Mouse (Mus musculus) liver, postnatal 0 days (tissue): ENCODE data around the gene Pced1b. TPM values are rescaled to one million over a fixed set of nuclear protein-coding genes. Genes with fewer than 3 reads are reported as not detected.

Experiments
- ATAC-seq: fragments of 200-750 bp; cut with Nextera tagmentation; 2 replicates; pipeline ENCODE4 v1.8.0; 2017; ENCODE audit warnings: mild to moderate bottlenecking, moderate library complexity
- DNase-seq: peaks from one replicate; pipeline ENCODE4 v3.0.0-alpha.2; 2016
- H3K27ac ChIP-seq: fragments of 300-500 bp; sonication (generic); 2 replicates; pipeline ENCODE4 v1.5.1; 2014; ENCODE audit warnings: antibody characterized with exemption, moderate library complexity, mild to moderate bottlenecking, low read depth
- H3K27me3 ChIP-seq: fragments of 300-500 bp; sonication (generic); 2 replicates; pipeline ENCODE4 v1.6.1; 2014; ENCODE audit warnings: low read length, control low read depth, mixed read lengths; ENCODE audit not compliant: insufficient read depth
- H3K36me3 ChIP-seq: fragments of 300-500 bp; sonication (generic); replicated peaks from 2 replicates; pipeline ENCODE4 v1.6.1; 2014; ENCODE audit warnings: mild to moderate bottlenecking, control low read depth, low read length, moderate library complexity, mixed read lengths; ENCODE audit not compliant: insufficient read depth
- H3K4me1 ChIP-seq: fragments of 300-500 bp; sonication (generic); 2 replicates; pipeline ENCODE4 v1.6.1; 2014; ENCODE audit warnings: antibody characterized with exemption, mild to moderate bottlenecking, control low read depth; ENCODE audit not compliant: insufficient read depth
- H3K4me2 ChIP-seq: fragments of 300-500 bp; sonication (generic); 2 replicates; pipeline ENCODE4 v1.6.1; 2014; ENCODE audit warnings: low read depth, mild to moderate bottlenecking, low read length, moderate library complexity, mixed read lengths
- H3K4me3 ChIP-seq: fragments of 300-500 bp; sonication (generic); 2 replicates; pipeline ENCODE4 v1.5.1; 2014; ENCODE audit warnings: low read depth, low read length
- H3K9ac ChIP-seq: fragments of 300-500 bp; sonication (generic); replicated peaks from 2 replicates; pipeline ENCODE4 v1.6.1; 2014; ENCODE audit warnings: mild to moderate bottlenecking, moderate library complexity
- H3K9me3 ChIP-seq: fragments of 300-500 bp; sonication (generic); 2 replicates; pipeline ENCODE4 v1.6.1; 2016; ENCODE audit warnings: mild to moderate bottlenecking, control low read depth, low read length, mixed read lengths
- CTCF ChIP-seq: sonication (generic); IDR thresholded peaks from 2 replicates; pipeline ENCODE4 v1.5.1; 2016; ENCODE audit warnings: antibody characterized with exemption, low read depth
- EP300 ChIP-seq: IDR thresholded peaks from 2 replicates; pipeline ENCODE4 v1.6.1; 2016; ENCODE audit warnings: antibody characterized with exemption, low read depth, mild to moderate bottlenecking
- WGBS: fragments of 180-500 bp; shearing (Covaris S2); extraction: QIAGEN DNeasy Blood & Tissue Kit; methylation state at CpG from one replicate; pipeline ENCODE4 v1.1.7; 2014; ENCODE audit not compliant: insufficient replicate concordance; 5-methylcytosine and 5-hydroxymethylcytosine counted together
- polyA plus RNA-seq: library from polyadenylated mRNA; unstranded; fragments of >200 nt; fragmentation: Nextera tagmentation; extraction: Ambion mirVana; gene quantifications from 2 replicates; pipeline ENCODE4 v1.2.1, GENCODE M21; 2015

Pced1b gene
- polyA plus RNA-seq, 1 experiment from 2014 or later: 2.8 TPM

- Histone ChIP-seq H3K4me2 (no peak overlapping the region), H3K4me1 (peaks cover 4% of the 10 kb centered on the region; the same call in 1 of the 2 replicates), H3K9ac (no peak overlapping the region), H3K27me3 (no peaks in the 10 kb centered on the region), H3K36me3 (no peaks in the 10 kb centered on the region), H3K9me3 (no peaks in the 10 kb centered on the region), H3K4me3 (no peak overlapping the region), H3K27ac (no peak overlapping the region)
- DNase-seq (no peak), ATAC-seq (no peak)
- no peak for TF ChIP-seq CTCF
- TF ChIP-seq EP300: no peak
- 85% methylated on average over 8 of the region's 8 CpGs for WGBS
These were observed 33.2 kb downstream of the Pced1b start for GRCm38 (mm10) chr15:97280131-97280530.

- DNase-seq: no peak
- no peak overlapping the region for H3K27ac ChIP-seq
- TF ChIP-seq EP300: no peak
- TF ChIP-seq CTCF: no peak
- no peak overlapping the region for H3K4me2 ChIP-seq
- no peak overlapping the region for H3K9ac ChIP-seq
- no peaks in the 10 kb centered on the region for H3K36me3 ChIP-seq
- 67% methylated on average over 9 of the region's 9 CpGs for WGBS
- H3K4me3 ChIP-seq: no peak overlapping the region
- no peak for ATAC-seq
- H3K27me3 ChIP-seq: no peaks in the 10 kb centered on the region
- no peaks in the 10 kb centered on the region for H3K9me3 ChIP-seq
- H3K4me1 ChIP-seq: peaks cover 4% of the 10 kb centered on the region; the same call in 1 of the 2 replicates
These were observed 33.9 kb downstream of the Pced1b start for GRCm38 (mm10) chr15:97280776-97281175.

- H3K9ac ChIP-seq: no peak overlapping the region
- no peaks in the 10 kb centered on the region for H3K36me3 ChIP-seq
- no peak overlapping the region for H3K4me3 ChIP-seq
- TF ChIP-seq EP300: no peak
- TF ChIP-seq CTCF: no peak
- no peak overlapping the region for H3K4me2 ChIP-seq
- ATAC-seq: no peak
- 73% methylated on average over 10 of the region's 10 CpGs for WGBS
- H3K9me3 ChIP-seq: no peaks in the 10 kb centered on the region
- peaks cover under 1% of the 10 kb centered on the region; the same call in 1 of the 2 replicates for H3K4me1 ChIP-seq
- no peak for DNase-seq
- H3K27ac ChIP-seq: no peak overlapping the region
- H3K27me3 ChIP-seq: no peaks in the 10 kb centered on the region
These were observed 35.0 kb downstream of the Pced1b start for GRCm38 (mm10) chr15:97281712-97282571.

GRCm38 (mm10) chr15:97282572-97282881 is 35.6 kb downstream of the Pced1b start:
- Histone ChIP-seq H3K27ac (no peak overlapping the region), H3K4me3 (no peak overlapping the region), H3K27me3 (no peaks in the 10 kb centered on the region), H3K9me3 (no peaks in the 10 kb centered on the region), H3K9ac (no peak overlapping the region), H3K4me2 (no peak overlapping the region), H3K36me3 (no peaks in the 10 kb centered on the region), H3K4me1 (no peaks in the 10 kb centered on the region)
- 84% methylated on average over 6 of the region's 6 CpGs for WGBS
- DNase-seq (no peak), ATAC-seq (no peak)
- TF ChIP-seq CTCF: no peak
- TF ChIP-seq EP300: no peak

- H3K27me3 ChIP-seq: no peaks in the 10 kb centered on the region
- no peak overlapping the region for H3K4me2 ChIP-seq
- H3K27ac ChIP-seq: no peak overlapping the region
- no peak overlapping the region for H3K4me3 ChIP-seq
- no peaks in the 10 kb centered on the region for H3K9me3 ChIP-seq
- TF ChIP-seq CTCF (no peak), EP300 (no peak)
- WGBS: 58% methylated on average over 5 of the region's 5 CpGs
- DNase-seq (no peak), ATAC-seq (no peak)
- no peak overlapping the region for H3K9ac ChIP-seq
- H3K36me3 ChIP-seq: no peaks in the 10 kb centered on the region
- H3K4me1 ChIP-seq: no peaks in the 10 kb centered on the region
These were observed 37.3 kb downstream of the Pced1b start for GRCm38 (mm10) chr15:97284201-97284600.

GRCm38 (mm10) chr15:97285665-97286212 is 38.8 kb downstream of the Pced1b start:
- TF ChIP-seq EP300 (no peak), CTCF (no peak)
- 79% methylated on average over 10 of the region's 10 CpGs for WGBS
- Histone ChIP-seq H3K9ac (no peak overlapping the region), H3K9me3 (no peaks in the 10 kb centered on the region), H3K4me2 (no peak overlapping the region), H3K36me3 (no peaks in the 10 kb centered on the region), H3K4me1 (no peaks in the 10 kb centered on the region), H3K27ac (no peak overlapping the region), H3K27me3 (no peaks in the 10 kb centered on the region), H3K4me3 (no peak overlapping the region)
- ATAC-seq: no peak
- DNase-seq: no peak
